Mouse (Mus musculus) spleen, postnatal 10 days (tissue): ENCODE measurements around the gene Zfp963.
"Not testable (repeated sequence)": the region's sequence is repeated elsewhere in the genome, so short reads cannot be mapped to it uniquely, and the experiment has no call there.

Experiments used
- DNase-seq, 2 experiments: peaks; one replicate each; pipeline ENCODE4 v3.0.0; 2021 to 2022; ENCODE audit warnings: low spot score in 2 of 2

Zfp963 gene

DNA sequence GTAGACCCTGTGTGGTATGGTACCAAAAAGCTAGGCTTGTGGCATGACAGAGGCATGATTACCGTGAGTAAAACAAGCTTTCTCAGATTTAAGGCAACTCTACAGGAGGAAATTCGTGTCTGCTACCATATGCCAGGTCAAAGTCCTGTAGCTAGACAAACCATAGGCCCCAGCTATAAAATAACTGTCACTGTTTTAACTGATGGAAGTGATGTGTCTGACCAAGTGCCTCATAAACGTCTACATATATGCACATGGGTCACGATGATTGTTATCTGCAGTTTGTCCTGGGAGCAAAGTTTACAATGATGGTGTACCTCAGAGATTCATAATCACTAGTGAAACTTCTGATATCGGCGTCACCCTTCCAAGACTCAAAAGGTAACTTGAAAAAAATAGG lies 9.0 kb downstream of the Zfp963 start:
- no peak for DNase-seq

GRCm38 (mm10) chr8:69735495-69735894 lies 14.3 kb downstream of the Zfp963 start:
- no peak for DNase-seq

GRCm38 (mm10) chr8:69717232-69717580 lies 32.6 kb downstream of the Zfp963 start:
- no peak for DNase-seq

- DNase-seq = peak; percentile 87 to 95
Observed at GRCm38 (mm10) chr8:69716403-69717231, 33.2 kb downstream of the Zfp963 start.

DNA sequence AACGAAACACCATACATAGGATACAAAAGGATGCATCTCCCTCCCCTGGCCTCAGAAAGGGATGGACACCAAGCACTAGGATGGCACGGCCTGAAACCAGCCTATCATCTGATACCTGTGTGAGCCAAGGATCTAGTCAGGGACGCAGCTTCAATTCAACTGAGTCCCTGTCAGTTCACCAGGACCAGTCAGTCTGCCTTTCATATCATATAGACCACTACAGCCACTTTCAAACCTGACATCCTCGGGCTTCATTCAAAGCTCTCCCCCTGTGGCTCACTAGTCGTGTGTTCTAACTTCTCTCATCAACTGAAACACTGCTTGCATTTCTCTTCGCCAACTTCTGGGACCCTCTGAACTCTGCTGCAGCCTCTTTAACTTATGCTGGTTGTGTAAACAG lies 34.4 kb downstream of the Zfp963 start:
- no peak for DNase-seq

DNA sequence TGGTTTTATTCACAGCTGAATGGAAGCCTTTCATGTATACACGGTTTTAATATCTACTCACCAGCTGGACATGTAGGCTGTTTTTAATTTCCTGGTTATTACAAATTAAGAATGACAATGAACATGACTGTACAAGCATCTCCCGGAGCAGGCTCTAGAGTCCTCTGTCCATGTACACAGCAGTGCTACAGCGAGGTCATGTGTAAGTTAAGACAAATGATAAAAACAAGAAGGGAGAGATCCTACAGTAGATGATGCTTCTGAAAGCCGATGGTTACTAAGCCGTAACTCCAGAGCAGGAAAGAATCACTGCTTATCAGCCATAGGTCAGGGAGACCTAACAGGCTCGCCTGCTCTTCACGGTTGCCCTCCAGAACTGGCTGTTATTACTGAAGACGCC lies 36.3 kb downstream of the Zfp963 start:
- DNase-seq = no peak

GRCm38 (mm10) chr8:69710624-69711023 lies 39.1 kb downstream of the Zfp963 start, which contains the start of gene Zfp869:
Zfp869 (minus strand) TSS chr8:69710724.
- DNase-seq = not testable (repeated sequence)

DNA sequence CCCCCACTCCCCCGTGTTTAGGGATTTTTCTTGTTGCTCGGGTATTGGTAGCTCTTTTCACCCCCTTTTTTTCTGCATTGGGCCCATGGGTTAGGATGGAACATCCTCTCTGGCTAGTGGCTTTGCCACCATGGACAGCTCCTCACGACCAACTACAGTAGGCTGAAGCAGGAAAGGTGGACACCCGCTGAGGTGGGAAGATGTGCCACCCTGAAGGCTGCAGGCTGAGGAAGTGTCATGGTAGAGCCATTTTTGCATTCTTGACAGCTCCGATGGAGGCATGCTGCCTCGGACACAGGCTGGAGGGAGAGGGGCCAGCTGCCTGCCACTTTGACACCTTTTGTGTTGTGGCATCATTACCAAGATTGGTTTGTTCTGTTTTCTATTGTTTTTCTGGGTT lies 48.0 kb downstream of the Zfp963 start:
- no peak for DNase-seq
